Mouse (Mus musculus): Measurements from ENCODE around the gene Clp1.
"Not testable (repeated sequence)": the region's sequence is repeated elsewhere in the genome, so short reads cannot be mapped to it uniquely, and the experiment has no call there.

Clp1 gene

GRCm38 (mm10) chr2:84738271-84738911, 11.2 kb upstream of the Clp1 start:
- DNase-seq, result peak in 1 of 2 experiments; percentile 19

- DNase-seq, result peak in 1 of 2 experiments; percentile 19
These were observed 10.3 kb upstream of the Clp1 start for GRCm38 (mm10) chr2:84737451-84737925.

- peak; percentile 31 to 33 for DNase-seq
These were observed 9.4 kb upstream of the Clp1 start for GRCm38 (mm10) chr2:84736312-84737161.

- peak in 1 of 2 experiments; percentile 16 for DNase-seq
These were observed 8.3 kb upstream of the Clp1 start for GRCm38 (mm10) chr2:84735346-84735920.

- no peak for DNase-seq
These were observed 7.8 kb upstream of the Clp1 start for GRCm38 (mm10) chr2:84734919-84735318.

GRCm38 (mm10) chr2:84734351-84734864, 7.3 kb upstream of the Clp1 start:
- DNase-seq, result peak; percentile 43 to 50

- DNase-seq, result peak; percentile 84 to 87
These were observed 6.6 kb upstream of the Clp1 start, which contains the start of gene Ypel4 for GRCm38 (mm10) chr2:84733579-84734300. Gene Ypel4 (plus strand): TSS chr2:84734058.

- DNase-seq, result no peak
These were observed 5.2 kb upstream of the Clp1 start for GRCm38 (mm10) chr2:84732394-84732793.

GRCm38 (mm10) chr2:84731206-84731605, 4.1 kb upstream of the Clp1 start:
- DNase-seq, result no peak

- not testable (repeated sequence) for DNase-seq
These were observed 1.0 kb upstream of the Clp1 start for GRCm38 (mm10) chr2:84728191-84728590.

GRCm38 (mm10) chr2:84726716-84727115, 434 bp downstream of the Clp1 start:
- DNase-seq, result no peak

GRCm38 (mm10) chr2:84725770-84726169, 1.4 kb downstream of the Clp1 start:
- no peak for DNase-seq

- DNase-seq, result no peak
These were observed 3.3 kb downstream of the Clp1 start for GRCm38 (mm10) chr2:84723856-84724255.

- no peak for DNase-seq
These were observed 6.0 kb downstream of the Clp1 start for GRCm38 (mm10) chr2:84721182-84721581.

GRCm38 (mm10) chr2:84720718-84721117, 6.4 kb downstream of the Clp1 start:
- DNase-seq, result no peak

GRCm38 (mm10) chr2:84717357-84717756, 9.8 kb downstream of the Clp1 start:
- no peak for DNase-seq

- DNase-seq, result peak in 1 of 2 experiments; percentile 21
These were observed 10.5 kb downstream of the Clp1 start for GRCm38 (mm10) chr2:84716423-84717355.

- DNase-seq, result peak; percentile 74 to 75
These were observed 11.4 kb downstream of the Clp1 start for GRCm38 (mm10) chr2:84715562-84716361.

- DNase-seq, result peak; percentile 98 to 99
These were observed 12.2 kb downstream of the Clp1 start, which contains the start of gene Zdhhc5 for GRCm38 (mm10) chr2:84714811-84715561. Gene Zdhhc5 (minus strand): TSS chr2:84715180.

- DNase-seq, result no peak
These were observed 12.7 kb downstream of the Clp1 start for GRCm38 (mm10) chr2:84714422-84714810.

Data from cerebellum, postnatal 36 days (tissue).